ENCODE assay signal across 15 mouse cellular contexts in the genomic region with DNA sequence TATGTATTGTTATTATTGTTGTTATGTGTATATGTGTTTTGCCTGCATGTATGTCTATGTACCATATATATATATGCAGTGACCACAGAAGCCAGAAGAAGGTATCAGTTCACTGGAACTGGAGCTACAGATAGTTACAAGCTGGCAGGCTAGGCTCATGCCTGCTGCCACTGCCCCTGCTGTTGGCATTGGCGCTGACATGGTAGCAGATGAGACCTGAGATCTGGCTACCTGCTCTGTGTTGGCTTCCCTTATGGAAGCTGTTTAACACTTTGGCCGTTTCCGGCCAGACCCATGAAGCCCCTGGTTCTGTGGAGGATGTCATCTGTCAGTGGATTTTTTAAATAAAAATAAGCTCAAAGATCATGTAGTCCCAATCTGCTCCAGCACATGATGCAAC.
"Had no signal": no experiment of that assay in that cellular context is flagged by ENCODE, and none has a peak within 500 bp of the region (broad histone marks: within the 10 kb centered on the region; RNA-seq: fewer than 3 reads in every experiment).

No protein-coding gene starts in this region.

- H3K4me2 ChIP-seq: neural tube, embryonic 15.5 days; stomach, embryonic 15.5 days had no signal

- H3K27me3 ChIP-seq: neural tube, embryonic 15.5 days; stomach, embryonic 15.5 days had no signal

- H3K4me1 ChIP-seq: neural tube, embryonic 15.5 days; stomach, embryonic 15.5 days had no signal

- H3K9ac ChIP-seq: neural tube, embryonic 15.5 days; stomach, embryonic 15.5 days had no signal

- H3K4me3 ChIP-seq: neural tube, embryonic 15.5 days; stomach, embryonic 15.5 days had no signal

- H3K36me3 ChIP-seq: neural tube, embryonic 15.5 days; stomach, embryonic 15.5 days had no signal

- DNase-seq: retina, postnatal 1 day; right cerebral cortex, adult 18-20 months; right cerebral cortex, postnatal 14 days; right cerebral cortex, postnatal 25 days; right cerebral cortex, postnatal 4 days; spleen, adult 18-20 months; thymus, adult 18-20 months; thymus, adult 2 months; thymus, postnatal 14 days; thymus, postnatal 25 days; thymus, postnatal 36 days; thymus, postnatal 4 days had no signal

- H3K9me3 ChIP-seq: neural tube, embryonic 15.5 days; stomach, embryonic 15.5 days had no signal

- H3K27ac ChIP-seq: neural tube, embryonic 15.5 days; stomach, embryonic 15.5 days; stomach, postnatal 0 days had no signal
